Mouse (Mus musculus): ENCODE results near the gene Lrpap1. TPM values are rescaled to one million over a fixed set of nuclear protein-coding genes. Genes with fewer than 3 reads are reported as not detected.

Gene Lrpap1
- polyA plus RNA-seq, 1 experiment from 2014 or later, result 92.4 TPM

DNA sequence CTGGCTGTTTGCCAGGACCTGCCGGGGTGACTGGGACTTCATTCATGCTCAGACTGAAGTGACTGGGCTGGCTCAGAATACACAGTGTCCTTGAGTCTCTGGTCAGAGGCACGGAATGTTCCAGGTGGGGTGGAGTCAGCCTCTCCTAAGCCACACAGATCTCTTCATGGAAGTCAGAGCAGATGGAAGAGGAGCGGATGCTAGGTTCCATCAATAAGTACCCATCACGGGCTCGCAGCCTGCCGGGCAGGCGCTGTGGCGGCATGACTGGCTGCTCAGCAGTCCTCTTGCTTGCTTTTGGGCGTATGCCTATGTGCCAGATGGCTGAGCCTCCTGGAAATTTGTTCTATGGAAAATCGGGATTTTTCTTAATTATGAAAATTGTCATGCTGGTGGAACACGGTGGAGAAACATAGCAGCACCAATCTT, 32.6 kb upstream of the Lrpap1 start:
- peak; percentile 73; the same call in 1 of the 2 replicates for ATAC-seq (replicated peaks; ENCODE audit: insufficient number of reproducible peaks, insufficient read depth, low FRiP score, low read depth)
- peaks cover 23% of the 10 kb centered on the region for H3K4me1 ChIP-seq (replicated peaks)
- H3K9me3 ChIP-seq (replicated peaks), result no peaks in the 10 kb centered on the region
- peak overlapping the region; percentile 80 for H3K27ac ChIP-seq
- no peaks in the 10 kb centered on the region for H3K36me3 ChIP-seq
- H3K4me2 ChIP-seq, result peak overlapping the region; percentile 10; the same call in 1 of the 2 replicates
- no peak overlapping the region for H3K9ac ChIP-seq
- no peak overlapping the region for H3K4me3 ChIP-seq
- 63% methylated on average over 11 of the region's 11 CpGs for WGBS
- no peaks in the 10 kb centered on the region for H3K27me3 ChIP-seq

DNA sequence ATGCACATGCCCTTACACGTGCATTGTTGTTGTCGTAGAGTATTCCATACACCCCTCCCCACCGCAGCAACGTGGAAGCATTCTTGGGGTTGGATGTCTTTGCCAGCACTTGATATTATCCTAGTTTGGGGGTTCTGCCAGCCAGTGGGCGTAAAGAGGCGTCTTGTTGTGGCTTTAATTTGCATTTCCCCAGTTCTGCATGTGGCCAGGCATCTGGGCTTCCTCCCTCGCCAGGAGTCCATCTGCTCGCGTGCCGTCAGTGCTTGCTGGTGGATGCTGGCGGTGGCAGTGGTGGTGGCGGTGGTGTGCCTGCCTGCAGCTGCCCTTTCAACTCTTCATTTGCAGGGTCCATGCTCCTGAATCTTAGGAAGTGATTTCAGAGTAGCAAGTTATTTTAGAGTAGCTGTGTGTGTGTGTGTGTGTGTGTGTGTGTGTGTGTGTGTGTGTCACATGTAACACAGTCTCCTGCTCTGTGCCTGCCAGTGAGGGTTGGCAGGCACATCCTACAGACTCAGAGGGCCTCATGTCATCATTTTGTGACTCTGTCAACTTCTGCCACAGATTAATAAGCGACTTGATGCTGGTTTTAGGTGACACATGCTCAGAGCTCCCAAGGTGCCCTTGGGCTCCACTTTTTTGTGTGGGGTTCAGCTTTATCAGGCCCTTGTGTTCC, 32.1 kb upstream of the Lrpap1 start:
- ATAC-seq (replicated peaks; ENCODE audit: insufficient number of reproducible peaks, insufficient read depth, low FRiP score, low read depth), result peak; percentile 61
- Histone ChIP-seq H3K27ac (peak overlapping the region; percentile 80), H3K36me3 (no peaks in the 10 kb centered on the region), H3K27me3 (no peaks in the 10 kb centered on the region), H3K4me1 (replicated peaks) (peaks cover 23% of the 10 kb centered on the region), H3K9me3 (replicated peaks) (no peaks in the 10 kb centered on the region), H3K4me3 (no peak overlapping the region), H3K9ac (no peak overlapping the region), H3K4me2 (peak overlapping the region; percentile 10; the same call in 1 of the 2 replicates)
- 53% methylated on average over 13 of the region's 13 CpGs for WGBS

DNA sequence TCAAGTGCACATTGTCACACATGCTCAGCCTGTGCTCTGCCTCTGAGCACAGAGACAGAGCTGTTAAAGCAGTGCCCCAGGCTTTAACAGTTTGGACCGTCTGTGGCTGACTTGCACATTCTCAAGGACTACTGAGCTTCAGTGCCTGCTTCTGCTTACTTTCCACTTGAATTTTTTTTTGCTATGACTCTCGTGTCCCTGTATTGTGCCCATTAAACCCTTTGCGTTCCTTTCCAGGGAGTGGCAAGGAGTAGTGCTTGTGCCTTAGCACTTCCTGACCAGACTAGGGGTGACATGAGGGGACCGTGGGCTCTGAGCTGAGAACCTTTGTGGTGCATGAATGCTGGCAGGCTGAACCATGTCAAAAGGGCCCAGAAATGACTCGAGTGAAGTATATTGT, 30.3 kb upstream of the Lrpap1 start:
- Histone ChIP-seq H3K4me3 (no peak overlapping the region), H3K27me3 (no peaks in the 10 kb centered on the region), H3K27ac (no peak overlapping the region), H3K9me3 (replicated peaks) (no peaks in the 10 kb centered on the region), H3K36me3 (no peaks in the 10 kb centered on the region), H3K4me2 (no peak overlapping the region), H3K4me1 (replicated peaks) (peaks cover 25% of the 10 kb centered on the region), H3K9ac (no peak overlapping the region)
- no peak for ATAC-seq (replicated peaks; ENCODE audit: insufficient number of reproducible peaks, insufficient read depth, low FRiP score, low read depth)
- WGBS, result 56% methylated on average over 5 of the region's 5 CpGs

DNA sequence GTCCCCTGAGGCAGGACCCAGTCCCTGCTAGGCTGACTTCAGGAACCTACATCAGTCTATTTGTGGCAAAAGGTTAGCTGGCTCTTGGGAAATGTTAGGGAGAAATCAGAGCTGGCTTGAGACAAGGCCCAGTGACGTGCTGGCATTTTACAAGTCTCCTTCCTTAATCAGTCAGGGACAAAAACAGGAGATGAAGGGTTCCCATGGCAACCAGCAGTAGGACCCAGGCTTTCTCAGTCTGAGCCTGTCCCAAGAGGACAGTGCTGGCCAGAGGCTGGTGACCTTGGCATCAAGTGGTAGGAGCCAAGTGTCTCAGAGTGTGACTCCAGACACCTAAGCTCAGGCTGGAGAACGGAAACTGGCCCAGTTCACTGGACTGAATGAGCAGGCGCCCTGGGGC, 28.7 kb upstream of the Lrpap1 start:
- H3K36me3 ChIP-seq, result no peaks in the 10 kb centered on the region
- no peak overlapping the region for H3K27ac ChIP-seq
- peaks cover 24% of the 10 kb centered on the region for H3K4me1 ChIP-seq (replicated peaks)
- no peak overlapping the region for H3K4me3 ChIP-seq
- 78% methylated on average over 3 of the region's 3 CpGs for WGBS
- no peak overlapping the region for H3K9ac ChIP-seq
- H3K9me3 ChIP-seq (replicated peaks), result no peaks in the 10 kb centered on the region
- no peaks in the 10 kb centered on the region for H3K27me3 ChIP-seq
- ATAC-seq (replicated peaks; ENCODE audit: insufficient number of reproducible peaks, insufficient read depth, low FRiP score, low read depth), result no peak
- H3K4me2 ChIP-seq, result no peak overlapping the region

DNA sequence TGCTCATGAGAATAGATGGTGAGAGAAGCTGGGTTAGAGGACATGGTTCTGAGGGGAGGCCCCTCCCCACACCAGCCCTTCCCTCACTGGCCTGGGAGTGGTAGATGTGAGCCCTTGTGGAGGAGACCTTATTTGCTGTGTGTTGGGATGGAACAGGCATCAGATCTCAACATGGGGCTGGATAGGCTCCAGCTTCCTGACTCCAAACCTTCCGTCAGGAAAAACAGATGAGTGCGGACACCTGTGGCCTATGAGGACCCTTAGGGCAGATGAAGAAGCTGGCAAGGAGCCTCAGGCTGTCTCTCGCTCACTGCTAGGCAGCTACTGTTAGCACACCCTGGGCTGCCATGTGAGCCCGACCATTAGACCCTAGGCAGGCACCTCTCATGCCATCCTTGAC, 27.9 kb upstream of the Lrpap1 start:
- Histone ChIP-seq H3K4me3 (no peak overlapping the region), H3K9me3 (replicated peaks) (no peaks in the 10 kb centered on the region), H3K27ac (no peak overlapping the region), H3K9ac (no peak overlapping the region), H3K36me3 (no peaks in the 10 kb centered on the region), H3K4me1 (replicated peaks) (peaks cover 15% of the 10 kb centered on the region), H3K4me2 (no peak overlapping the region), H3K27me3 (no peaks in the 10 kb centered on the region)
- 87% methylated on average over 4 of the region's 4 CpGs for WGBS
- no peak for ATAC-seq (replicated peaks; ENCODE audit: insufficient number of reproducible peaks, insufficient read depth, low FRiP score, low read depth)

DNA sequence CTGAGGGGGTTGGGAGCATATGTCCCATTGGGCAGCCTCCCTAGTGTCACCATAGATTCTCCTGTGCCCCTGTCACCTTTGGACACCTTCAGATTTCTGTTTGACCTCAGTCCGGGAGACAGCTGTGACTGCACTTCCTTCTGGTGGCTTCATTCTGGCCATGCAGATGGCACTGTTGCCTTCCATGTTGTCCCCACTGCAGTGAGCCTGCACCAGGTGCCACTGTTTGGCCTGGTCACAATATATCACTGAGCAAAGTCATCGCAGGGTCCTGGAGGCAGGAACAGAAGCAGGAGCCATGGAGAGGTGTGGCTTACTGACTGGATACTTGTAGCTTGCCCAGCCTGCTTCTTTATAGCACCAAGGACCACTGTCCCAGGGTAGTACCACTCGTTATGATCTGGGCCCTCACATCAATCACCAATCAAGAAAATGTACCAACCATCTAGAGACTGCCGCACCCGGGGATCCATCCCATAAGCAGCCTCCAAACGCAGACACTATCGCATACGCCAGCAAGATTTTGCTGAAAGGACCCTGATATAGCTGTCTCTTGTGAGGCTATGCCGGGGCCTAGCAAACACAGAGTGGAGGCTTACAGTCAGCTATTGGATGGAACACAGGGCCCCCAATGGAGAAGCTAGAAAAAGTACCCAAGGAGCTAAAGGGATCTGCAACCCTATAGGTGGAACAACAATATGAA, 26.9 kb upstream of the Lrpap1 start:
- no peak overlapping the region for H3K4me2 ChIP-seq
- peaks cover 5% of the 10 kb centered on the region for H3K4me1 ChIP-seq (replicated peaks)
- H3K9me3 ChIP-seq (replicated peaks), result no peaks in the 10 kb centered on the region
- ATAC-seq (replicated peaks; ENCODE audit: insufficient number of reproducible peaks, insufficient read depth, low FRiP score, low read depth), result no peak
- no peaks in the 10 kb centered on the region for H3K36me3 ChIP-seq
- WGBS, result 89% methylated on average over 9 of the region's 9 CpGs
- no peak overlapping the region for H3K27ac ChIP-seq
- H3K9ac ChIP-seq, result no peak overlapping the region
- no peak overlapping the region for H3K4me3 ChIP-seq
- H3K27me3 ChIP-seq, result no peaks in the 10 kb centered on the region

DNA sequence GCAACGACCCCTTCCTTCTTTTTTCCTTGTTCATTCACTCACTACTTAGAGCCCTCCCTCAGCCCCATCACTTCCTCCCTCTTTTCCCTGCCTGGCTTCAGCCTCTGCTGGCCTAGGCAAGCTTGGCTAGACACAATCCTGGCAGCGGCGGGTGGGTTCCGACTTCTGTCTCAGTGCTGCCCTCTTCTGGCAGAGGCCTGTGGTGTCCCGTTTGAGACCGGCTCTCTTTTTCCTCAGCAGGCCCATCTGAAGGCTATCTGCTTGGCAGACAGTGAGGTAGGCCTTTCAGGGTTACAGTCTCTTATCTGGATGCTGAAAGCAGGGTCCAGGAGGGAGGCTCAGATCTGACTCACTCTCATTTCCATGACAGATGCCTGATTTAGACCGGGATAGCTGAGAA, 26.2 kb upstream of the Lrpap1 start:
- H3K4me2 ChIP-seq, result no peak overlapping the region
- no peak overlapping the region for H3K4me3 ChIP-seq
- WGBS, result 3% methylated on average over 7 of the region's 7 CpGs
- H3K27ac ChIP-seq, result no peak overlapping the region
- H3K4me1 ChIP-seq (replicated peaks), result peaks cover 3% of the 10 kb centered on the region
- H3K27me3 ChIP-seq, result no peaks in the 10 kb centered on the region
- H3K36me3 ChIP-seq, result no peaks in the 10 kb centered on the region
- no peak for ATAC-seq (replicated peaks; ENCODE audit: insufficient number of reproducible peaks, insufficient read depth, low FRiP score, low read depth)
- no peak overlapping the region for H3K9ac ChIP-seq
- H3K9me3 ChIP-seq (replicated peaks), result no peaks in the 10 kb centered on the region

DNA sequence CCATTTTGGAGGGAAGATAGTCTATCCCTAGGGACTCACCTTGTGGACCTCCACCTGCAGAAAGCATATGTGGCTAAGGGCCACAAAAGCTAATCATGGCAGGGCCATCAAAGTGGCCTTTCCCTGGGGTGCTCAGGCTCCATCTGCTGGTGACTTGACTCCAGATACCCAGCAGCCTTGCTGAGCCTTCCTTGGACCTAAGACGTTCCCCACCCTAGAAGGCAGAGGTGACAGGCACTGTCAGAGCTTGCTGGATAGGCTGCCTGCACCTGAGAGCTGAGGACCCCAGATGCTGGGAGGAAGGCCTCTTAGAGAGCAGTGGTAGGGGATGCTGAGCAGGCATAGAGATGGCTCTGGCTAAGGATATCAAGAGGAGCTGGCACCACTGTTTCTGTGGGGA, 25.7 kb upstream of the Lrpap1 start:
- Histone ChIP-seq H3K27ac (no peak overlapping the region), H3K4me2 (no peak overlapping the region), H3K4me1 (replicated peaks) (peaks cover 3% of the 10 kb centered on the region), H3K9me3 (replicated peaks) (no peaks in the 10 kb centered on the region), H3K4me3 (no peak overlapping the region), H3K9ac (no peak overlapping the region), H3K27me3 (no peaks in the 10 kb centered on the region), H3K36me3 (no peaks in the 10 kb centered on the region)
- no peak for ATAC-seq (replicated peaks; ENCODE audit: insufficient number of reproducible peaks, insufficient read depth, low FRiP score, low read depth)
- 18% methylated on average over 1 of the region's 1 CpGs for WGBS

DNA sequence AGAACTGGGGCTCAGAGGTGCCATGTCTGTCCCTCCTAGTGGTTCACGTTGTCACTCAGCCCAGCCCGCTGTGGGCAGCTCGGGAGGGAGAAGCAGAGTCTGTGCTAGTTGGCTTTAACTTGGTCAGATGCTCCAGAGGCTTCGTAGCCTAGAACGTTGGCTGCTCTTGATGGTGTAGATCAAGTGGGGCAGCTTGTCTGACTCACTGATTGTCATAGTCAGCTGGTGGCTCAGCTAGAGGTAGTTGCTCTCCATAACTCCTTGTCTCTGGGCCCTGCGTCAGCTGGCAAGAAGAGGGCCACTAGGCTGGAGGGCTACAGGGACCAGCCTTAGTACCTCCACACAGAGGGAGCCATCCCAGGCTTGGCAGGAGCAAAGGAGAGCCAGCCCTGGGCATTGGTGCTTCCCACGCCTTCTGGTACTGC, 24.2 kb upstream of the Lrpap1 start:
- Histone ChIP-seq H3K4me3 (no peak overlapping the region), H3K9me3 (replicated peaks) (no peaks in the 10 kb centered on the region), H3K27ac (no peak overlapping the region), H3K27me3 (no peaks in the 10 kb centered on the region), H3K4me1 (replicated peaks) (peaks cover 3% of the 10 kb centered on the region), H3K36me3 (no peaks in the 10 kb centered on the region), H3K9ac (no peak overlapping the region), H3K4me2 (no peak overlapping the region)
- no peak for ATAC-seq (replicated peaks; ENCODE audit: insufficient number of reproducible peaks, insufficient read depth, low FRiP score, low read depth)
- WGBS, result 91% methylated on average over 7 of the region's 7 CpGs

DNA sequence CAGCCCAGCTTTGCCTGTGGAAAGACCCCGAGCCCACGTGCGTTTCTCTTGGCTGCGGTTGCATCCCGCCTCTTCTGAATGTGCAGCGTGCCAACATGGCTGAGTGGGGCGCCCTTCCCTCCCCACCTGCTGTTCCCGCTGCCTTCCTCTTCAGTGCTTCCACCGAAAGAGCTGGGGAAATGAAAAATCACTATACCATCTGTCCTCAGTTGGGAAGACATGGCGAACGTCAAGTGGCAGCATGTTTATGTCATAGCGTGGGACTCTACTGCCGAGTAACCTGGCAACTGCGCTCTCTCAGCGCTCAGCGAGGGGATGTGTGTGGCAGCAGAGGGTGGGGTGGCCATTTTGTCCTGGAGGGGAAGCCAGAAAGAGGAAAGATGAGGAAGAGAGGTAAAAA, 23.6 kb upstream of the Lrpap1 start:
- ATAC-seq (replicated peaks; ENCODE audit: insufficient number of reproducible peaks, insufficient read depth, low FRiP score, low read depth), result no peak
- H3K9me3 ChIP-seq (replicated peaks), result no peaks in the 10 kb centered on the region
- no peak overlapping the region for H3K9ac ChIP-seq
- no peak overlapping the region for H3K4me3 ChIP-seq
- H3K27ac ChIP-seq, result no peak overlapping the region
- 84% methylated on average over 16 of the region's 16 CpGs for WGBS
- no peaks in the 10 kb centered on the region for H3K27me3 ChIP-seq
- no peaks in the 10 kb centered on the region for H3K36me3 ChIP-seq
- peaks cover 3% of the 10 kb centered on the region for H3K4me1 ChIP-seq (replicated peaks)
- no peak overlapping the region for H3K4me2 ChIP-seq

DNA sequence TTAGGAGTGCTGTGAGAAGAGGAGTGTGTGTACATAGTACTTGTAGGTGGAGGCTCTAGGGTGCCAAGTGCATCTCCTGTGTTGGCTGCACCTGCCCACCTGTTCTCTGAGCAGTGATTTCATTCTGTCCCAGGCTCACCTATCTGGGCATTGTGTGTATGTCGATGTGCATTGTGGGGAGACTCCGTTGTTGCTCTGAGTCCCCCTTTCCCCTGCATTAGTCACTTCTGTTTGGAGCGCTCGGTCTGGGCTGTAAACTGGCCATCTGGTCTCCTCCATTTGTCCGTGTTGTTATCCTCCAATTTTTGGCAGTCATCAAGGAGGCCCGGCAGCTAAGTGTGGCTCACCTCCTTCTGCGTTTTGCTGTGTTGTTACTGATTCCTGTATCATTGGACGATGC, 14.5 kb upstream of the Lrpap1 start:
- Histone ChIP-seq H3K9ac (no peak overlapping the region), H3K4me1 (replicated peaks) (peaks cover 16% of the 10 kb centered on the region), H3K4me3 (no peak overlapping the region), H3K36me3 (no peaks in the 10 kb centered on the region), H3K27me3 (peaks cover 3% of the 10 kb centered on the region; the same call in 1 of the 2 replicates), H3K27ac (no peak overlapping the region), H3K9me3 (replicated peaks) (no peaks in the 10 kb centered on the region), H3K4me2 (no peak overlapping the region)
- WGBS, result 80% methylated on average over 8 of the region's 8 CpGs
- no peak for ATAC-seq (replicated peaks; ENCODE audit: insufficient number of reproducible peaks, insufficient read depth, low FRiP score, low read depth)

DNA sequence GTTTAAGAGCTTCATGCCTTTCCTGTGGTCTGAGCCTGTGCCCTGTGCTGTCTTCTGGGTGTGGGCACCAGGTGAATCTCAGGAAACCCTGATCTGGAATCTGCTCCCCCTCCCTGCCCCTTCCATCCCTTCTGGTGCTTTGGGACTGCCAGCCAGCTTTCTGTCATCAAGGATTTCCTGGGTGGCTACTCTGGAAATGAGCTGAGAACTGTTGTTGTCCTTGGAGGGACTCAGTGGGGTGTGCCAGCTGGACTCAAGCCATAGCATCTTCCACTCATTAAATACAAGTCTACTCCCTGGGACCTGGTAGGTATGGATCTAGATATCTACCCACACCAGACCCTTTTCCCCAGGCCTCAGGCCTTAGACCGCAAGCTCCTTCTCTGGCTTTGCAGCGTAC, 12.9 kb upstream of the Lrpap1 start:
- no peak; the same call in 1 of the 2 replicates for ATAC-seq (replicated peaks; ENCODE audit: insufficient number of reproducible peaks, insufficient read depth, low FRiP score, low read depth)
- whole genome bisulfite sequencing, result 79% methylated on average over 2 of the region's 2 CpGs
- H3K4me2 ChIP-seq, result no peak overlapping the region
- H3K4me3 ChIP-seq, result no peak overlapping the region
- no peaks in the 10 kb centered on the region for H3K9me3 ChIP-seq (replicated peaks)
- peaks cover 3% of the 10 kb centered on the region; the same call in 1 of the 2 replicates for H3K27me3 ChIP-seq
- no peak overlapping the region for H3K9ac ChIP-seq
- no peaks in the 10 kb centered on the region for H3K36me3 ChIP-seq
- no peak overlapping the region; the same call in 1 of the 2 replicates for H3K27ac ChIP-seq
- peaks cover 16% of the 10 kb centered on the region for H3K4me1 ChIP-seq (replicated peaks)

Data from heart, embryonic 15.5 days (tissue).